Comparison of ENCODE assay signal across 8 mouse cellular contexts in the genomic region with DNA sequence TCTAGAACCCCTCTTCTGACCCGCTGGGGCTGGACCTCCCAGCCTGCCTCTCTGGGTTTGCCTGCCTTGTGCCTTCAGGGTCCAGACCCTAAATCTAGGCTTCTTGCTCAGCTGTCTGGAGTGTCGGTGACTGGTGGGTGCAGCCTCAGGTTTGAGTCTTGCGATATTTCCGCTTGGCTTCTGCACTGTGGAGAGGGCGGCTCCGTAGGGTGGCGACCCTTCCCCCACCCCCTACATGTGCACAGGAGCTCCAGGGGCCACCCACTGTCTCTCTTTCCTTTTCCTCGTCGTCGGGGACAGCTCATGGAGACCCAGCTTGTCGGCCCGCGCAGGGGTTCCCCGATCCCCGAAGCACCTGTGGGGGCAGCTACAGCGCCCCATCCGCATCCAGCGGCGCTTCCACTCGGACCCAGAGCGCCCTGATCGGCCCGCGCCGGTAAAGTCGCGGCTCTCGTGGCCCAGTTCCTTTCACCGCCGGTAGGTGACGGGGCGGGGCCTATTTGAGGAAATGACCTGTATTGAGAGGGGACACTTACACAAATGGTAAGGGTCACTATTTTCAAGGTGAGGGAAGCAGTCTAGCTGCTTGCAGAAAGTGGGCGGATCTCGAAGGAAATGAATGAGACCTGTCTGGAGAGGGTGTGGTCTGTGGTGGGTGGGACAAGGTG. TPM values are rescaled to one million over a fixed set of nuclear protein-coding genes. Genes with fewer than 3 reads are reported as not detected.
DNase-seq lines count a peak whose midpoint lies in the region; ATAC-seq and TF ChIP-seq lines count a peak whose summit lies in the region.

No protein-coding gene starts in this region.

- in situ Hi-C loops in ES-E14 (cut with MboI; ENCODE audit: low sequenced_read_pairs in 2 of 2, unreplicated experiment in 2 of 2), result no loop called here

- peaks cover 69% of the 10 kb centered on the region for H3K27me3 ChIP-seq in heart, embryonic 11.5 days (ENCODE audit: control insufficient read depth, insufficient read depth, low read length)
- peaks cover 42% of the 10 kb centered on the region for H3K27me3 ChIP-seq in heart, embryonic 16.5 days (ENCODE audit: control insufficient read depth, insufficient read depth, low read length)
- peaks cover 52% of the 10 kb centered on the region for H3K27me3 ChIP-seq in lung, embryonic 15.5 days

- peak overlapping the region; percentile 60 for H3K4me2 ChIP-seq in heart, embryonic 11.5 days
- peak overlapping the region; percentile 62 for H3K4me2 ChIP-seq in heart, embryonic 16.5 days (ENCODE audit: low read depth, low read length)
- peak overlapping the region; percentile 57 for H3K4me2 ChIP-seq in lung, embryonic 15.5 days

- 0 out of 2 replicates have a peak overlapping the region, but pooled peaks have one; percentile 17 for H3K9ac ChIP-seq in heart, embryonic 11.5 days (ENCODE audit: low read depth, low read length)
- peak overlapping the region; percentile 69 for H3K9ac ChIP-seq in ES-E14 (ENCODE audit: insufficient read depth, low read depth, low read length, poor library complexity, severe bottlenecking)
- peak overlapping the region; percentile 45 for H3K9ac ChIP-seq in heart, embryonic 16.5 days (ENCODE audit: low read length)
- H3K9ac ChIP-seq in lung, embryonic 15.5 days, result peak overlapping the region; percentile 31; the same call in 1 of the 2 replicates

- no peak overlapping the region for H3K27ac ChIP-seq in heart, embryonic 11.5 days (ENCODE audit: low read depth, low read length)
- no peak overlapping the region for H3K27ac ChIP-seq in ES-E14 (ENCODE audit: insufficient read depth, low read depth, low read length, poor library complexity, severe bottlenecking)
- H3K27ac ChIP-seq in heart, embryonic 16.5 days (ENCODE audit: low read length), result no peak overlapping the region
- no peak overlapping the region for H3K27ac ChIP-seq in lung, embryonic 15.5 days

- no peaks in the 10 kb centered on the region for H3K36me3 ChIP-seq in heart, embryonic 11.5 days (ENCODE audit: control insufficient read depth, insufficient read depth, low read length)
- no peaks in the 10 kb centered on the region for H3K36me3 ChIP-seq in ES-E14 (ENCODE audit: control insufficient read depth, insufficient read depth, low read length, poor library complexity, severe bottlenecking)
- H3K36me3 ChIP-seq in heart, embryonic 16.5 days (ENCODE audit: control insufficient read depth, insufficient read depth), result no peaks in the 10 kb centered on the region
- H3K36me3 ChIP-seq in lung, embryonic 15.5 days, result no peaks in the 10 kb centered on the region

- DNase-seq in heart, adult 18-20 months, result no peak
- peak; percentile 53 for DNase-seq in ES-E14 (ENCODE audit: low read depth, low spot score)
- peak; percentile 43 to 53 for DNase-seq in spleen, postnatal 14 days (ENCODE audit: low spot score in 2 of 2)
- DNase-seq in urinary bladder, postnatal 4 days (ENCODE audit: low spot score in 2 of 2), result no peak
- no peak for DNase-seq in right cerebral cortex, postnatal 10 days (ENCODE audit: low spot score in 2 of 2)

- WGBS in heart, embryonic 11.5 days (ENCODE audit: insufficient replicate concordance), result 2% methylated on average over 34 of the region's 34 CpGs
- WGBS in heart, embryonic 16.5 days, result 5% methylated on average over 34 of the region's 34 CpGs
- 2% methylated on average over 34 of the region's 34 CpGs for whole genome bisulfite sequencing in lung, embryonic 15.5 days

- no peaks in the 10 kb centered on the region for H3K4me1 ChIP-seq in heart, embryonic 11.5 days (ENCODE audit: control insufficient read depth, insufficient read depth, low read length)
- peaks cover 1 to 18% of the 10 kb centered on the region in 2 experiments; a peak in 2 of 4 replicates for H3K4me1 ChIP-seq in ES-E14 (ENCODE audit: control insufficient read depth in 2 of 2, insufficient read depth in 2 of 2, low read length in 2 of 2, poor library complexity in 1 of 2)
- H3K4me1 ChIP-seq in heart, embryonic 16.5 days (ENCODE audit: control insufficient read depth, insufficient read depth, low read length), result no peaks in the 10 kb centered on the region
- peaks cover 6% of the 10 kb centered on the region; the same call in 1 of the 2 replicates for H3K4me1 ChIP-seq in lung, embryonic 15.5 days

- H3K4me3 ChIP-seq in heart, embryonic 11.5 days (ENCODE audit: low read depth, low read length), result peak overlapping the region; percentile 33
- peak overlapping the region; percentile 66 to 72 for H3K4me3 ChIP-seq in ES-E14 (ENCODE audit: insufficient read depth in 1 of 2, low read depth in 1 of 2, low read length in 2 of 2, poor library complexity in 1 of 2, severe bottlenecking in 1 of 2)
- peak overlapping the region; percentile 42 for H3K4me3 ChIP-seq in heart, embryonic 16.5 days (ENCODE audit: low read length)
- H3K4me3 ChIP-seq in lung, embryonic 15.5 days, result peak overlapping the region; percentile 34

- H3K9me3 ChIP-seq in heart, embryonic 11.5 days (replicated peaks; ENCODE audit: control insufficient read depth, low read length), result no peaks in the 10 kb centered on the region
- no peaks in the 10 kb centered on the region for H3K9me3 ChIP-seq in ES-E14 (ENCODE audit: control insufficient read depth, insufficient read depth, low read depth, low read length)
- no peaks in the 10 kb centered on the region for H3K9me3 ChIP-seq in heart, embryonic 16.5 days (replicated peaks; ENCODE audit: control insufficient read depth, low read length)
- H3K9me3 ChIP-seq in lung, embryonic 15.5 days, result no peaks in the 10 kb centered on the region

- ATAC-seq in heart, embryonic 11.5 days (replicated peaks; ENCODE audit: insufficient number of reproducible peaks, low FRiP score, low TSS enrichment), result no peak
- no peak for ATAC-seq in heart, embryonic 16.5 days (replicated peaks; ENCODE audit: extremely low read depth, insufficient read depth, low FRiP score)
- no peak; the same call in 1 of the 2 replicates for ATAC-seq in lung, embryonic 15.5 days (ENCODE audit: borderline replicate concordance, extremely low read depth, low FRiP score, low TSS enrichment)

TF ChIP-seq in ES-E14, 5 proteins besides CTCF, POLR2A, EP300 and RAD21:
- TF ChIP-seq ZC3H11A (IDR thresholded peaks at IDR 0.05; ENCODE audit: borderline replicate concordance, low read depth, low read length) (no peak), ZNF384 (IDR thresholded peaks at IDR 0.05; ENCODE audit: low read depth, low read length) (no peak), HCFC1 (IDR thresholded peaks at IDR 0.05; ENCODE audit: borderline replicate concordance, insufficient read depth, low read length) (no peak), CHD2 (IDR thresholded peaks at IDR 0.05; ENCODE audit: low read depth, low read length) (no peak), MAFK (IDR thresholded peaks at IDR 0.05; ENCODE audit: insufficient read depth, low read depth, low read length) (no peak)

RNA-seq across cellular contexts. Expression of a gene that starts 6.4 kb away (rescaled TPM):
- polyA plus RNA-seq in heart, embryonic 11.5 days (2014; fragmentation: Nextera tagmentation; extraction: Ambion mirVana), result not detected in 2 replicates
- total RNA-seq in heart, adult 18-20 months (2021), result 1 to 10 TPM; 1.4 to 2.0 TPM
- total RNA-seq in ES-E14 (2012; rRNA removed), result 1.6 and 4.5 TPM in 2 replicates
- polyA plus RNA-seq in heart, embryonic 16.5 days (2015; fragmentation: Nextera tagmentation; extraction: Ambion mirVana), result 0.38 and 0.55 TPM in 2 replicates
- polyA plus RNA-seq in lung, embryonic 15.5 days (2015; fragmentation: Nextera tagmentation; extraction: Ambion mirVana), result 0.08 and 0.16 TPM in 2 replicates

RNA-seq across cellular contexts. Expression of a gene that starts 11.6 kb away (rescaled TPM):
- polyA plus RNA-seq in heart, embryonic 11.5 days (2014; fragmentation: Nextera tagmentation; extraction: Ambion mirVana), result not detected in 2 replicates
- total RNA-seq in heart, adult 18-20 months (2021), result not detected
- 1.8 and 3.9 TPM in 2 replicates for total RNA-seq in ES-E14 (2012; rRNA removed)
- polyA plus RNA-seq in heart, embryonic 16.5 days (2015; fragmentation: Nextera tagmentation; extraction: Ambion mirVana), result not detected in 2 replicates
- not detected in 2 replicates for polyA plus RNA-seq in lung, embryonic 15.5 days (2015; fragmentation: Nextera tagmentation; extraction: Ambion mirVana)

RNA-seq across cellular contexts. Expression of a gene that starts 24.5 kb away (rescaled TPM):
- 16.2 and 21.3 TPM in 2 replicates for polyA plus RNA-seq in heart, embryonic 11.5 days (2014; fragmentation: Nextera tagmentation; extraction: Ambion mirVana)
- total RNA-seq in heart, adult 18-20 months (2021), result 10 to 100 TPM; 40.3 to 49.2 TPM
- 4.3 and 5.2 TPM in 2 replicates for total RNA-seq in ES-E14 (2012; rRNA removed)
- polyA plus RNA-seq in heart, embryonic 16.5 days (2015; fragmentation: Nextera tagmentation; extraction: Ambion mirVana), result 29.1 and 30.0 TPM in 2 replicates
- polyA plus RNA-seq in lung, embryonic 15.5 days (2015; fragmentation: Nextera tagmentation; extraction: Ambion mirVana), result 12.8 and 12.9 TPM in 2 replicates

RNA-seq across cellular contexts. Expression of a gene that starts 26.7 kb away (rescaled TPM):
- polyA plus RNA-seq in heart, embryonic 11.5 days (2014; fragmentation: Nextera tagmentation; extraction: Ambion mirVana), result not detected in 2 replicates
- total RNA-seq in heart, adult 18-20 months (2021), result under 1 TPM in 1 of 2 experiments, not detected in 1; 0.05 TPM
- 0.09 and 0.16 TPM in 2 replicates for total RNA-seq in ES-E14 (2012; rRNA removed)
- polyA plus RNA-seq in heart, embryonic 16.5 days (2015; fragmentation: Nextera tagmentation; extraction: Ambion mirVana), result 0.05 TPM in 1 of 2 replicates, not detected in the other
- 0.02 TPM in 1 of 2 replicates, not detected in the other for polyA plus RNA-seq in lung, embryonic 15.5 days (2015; fragmentation: Nextera tagmentation; extraction: Ambion mirVana)

RNA-seq across cellular contexts. Expression of a gene that starts 30.8 kb away (rescaled TPM):
- 42.5 and 42.6 TPM in 2 replicates for polyA plus RNA-seq in heart, embryonic 11.5 days (2014; fragmentation: Nextera tagmentation; extraction: Ambion mirVana)
- 10 to 100 TPM; 26.9 to 27.5 TPM for total RNA-seq in heart, adult 18-20 months (2021)
- total RNA-seq in ES-E14 (2012; rRNA removed), result 49.9 and 58.2 TPM in 2 replicates
- 44.0 and 50.5 TPM in 2 replicates for polyA plus RNA-seq in heart, embryonic 16.5 days (2015; fragmentation: Nextera tagmentation; extraction: Ambion mirVana)
- 35.4 and 36.2 TPM in 2 replicates for polyA plus RNA-seq in lung, embryonic 15.5 days (2015; fragmentation: Nextera tagmentation; extraction: Ambion mirVana)

Comparison
In these comparisons a context has a peak if more than half of its experiments do, and no peak if none do; other contexts are left out.
1. H3K9ac ChIP-seq: peak in every context shown above with its lines; median percentile 69 in ES-E14; 45 in heart, embryonic 16.5 days; 31 in lung, embryonic 15.5 days; 17 in heart, embryonic 11.5 days.
2. DNase-seq: peak in ES-E14 (single experiment) and spleen, postnatal 14 days (2 of 2); none in heart, adult 18-20 months (0 of 2), urinary bladder, postnatal 4 days (0 of 2) and right cerebral cortex, postnatal 10 days (0 of 2).
3. Peak in every context shown above with its lines, with median percentiles within 50 percentile points of each other: H3K4me2 ChIP-seq and H3K4me3 ChIP-seq.